Mouse (Mus musculus): ENCODE results near the gene Dnajc1. TPM values are rescaled to one million over a fixed set of nuclear protein-coding genes. Genes with fewer than 3 reads are reported as not detected.

The Dnajc1 gene
- total and polyA plus RNA-seq, 3 experiments, result 9.3 to 86.1 (median 14.3) TPM

GRCm38 (mm10) chr2:18285175-18285574, 107.5 kb downstream of the Dnajc1 start:
- no peak for TF ChIP-seq HCFC1 (IDR thresholded peaks at IDR 0.05; ENCODE audit: low read depth, low read length)
- peak; percentile 44 for TF ChIP-seq SMC3 (IDR thresholded peaks at IDR 0.05; ENCODE audit: low read depth, low read length)
- TF ChIP-seq SIN3A (IDR thresholded peaks at IDR 0.05; ENCODE audit: low read length), result no peak
- peak in 2 of 3 experiments; percentile 20 to 25; a peak in 3 of 6 replicates for TF ChIP-seq CTCF (IDR thresholded peaks at IDR 0.05 in 2 of 3, conservative IDR thresholded peaks at IDR 0.05 in 1 of 3; ENCODE audit: control insufficient read depth in 1 of 3, insufficient read depth in 1 of 3, low read depth in 2 of 3, low read length in 3 of 3, poor library complexity in 1 of 3, severe bottlenecking in 1 of 3)

DNA sequence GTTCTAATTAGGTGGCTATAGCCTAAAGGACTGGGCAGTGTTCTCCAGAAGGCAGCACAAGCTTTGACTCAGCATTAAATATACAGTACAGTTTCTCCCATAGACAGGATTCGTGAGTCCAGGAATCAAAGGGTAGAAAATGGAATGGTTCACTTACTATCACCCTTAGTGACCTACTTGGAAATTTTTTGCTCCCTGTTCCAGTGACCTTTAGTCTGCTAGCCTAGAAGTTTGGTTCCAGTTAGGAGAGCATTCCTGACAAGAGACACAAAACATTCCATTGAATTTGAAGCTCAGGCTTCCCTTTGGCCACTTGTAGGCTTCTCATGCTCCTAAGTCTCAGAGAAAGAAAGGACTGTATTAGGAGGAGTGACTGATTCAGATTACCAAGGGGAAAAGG, 126.9 kb downstream of the Dnajc1 start:
- Histone ChIP-seq H3K79me2 (ENCODE audit: control insufficient read depth, insufficient read depth, low read length, poor library complexity) (no peaks in the 10 kb centered on the region), H3K4me3 (ENCODE audit: control insufficient read depth in 1 of 2, insufficient read depth in 1 of 2, low read depth in 2 of 2, low read length in 2 of 2) (no peak overlapping the region), H3K36me3 (ENCODE audit: control insufficient read depth in 1 of 2, insufficient read depth in 2 of 2, low read length in 2 of 2) (0 out of 4 replicates have a peak, but pooled peaks cover 0 to 2% of the 10 kb centered on the region in 2 experiments), H3K9ac (ENCODE audit: control insufficient read depth, low read depth, low read length, poor library complexity, severe bottlenecking) (no peak overlapping the region), H3K9me3 (replicated peaks; ENCODE audit: insufficient read depth, low read length) (no peaks in the 10 kb centered on the region), H3K27ac (ENCODE audit: control insufficient read depth, low read depth, low read length) (no peak overlapping the region), H3K27me3 (ENCODE audit: control insufficient read depth in 1 of 2, insufficient read depth in 2 of 2, low read length in 2 of 2) (no peaks in the 10 kb centered on the region), H3K4me1 (ENCODE audit: control insufficient read depth in 1 of 2, insufficient read depth in 2 of 2, low read length in 2 of 2) (no peaks in the 10 kb centered on the region)
- TF ChIP-seq MEF2A (IDR thresholded peaks at IDR 0.05; ENCODE audit: extremely low read depth, insufficient replicate concordance, low read depth, low read length, poor library complexity, severe bottlenecking) (no peak), HCFC1 (IDR thresholded peaks at IDR 0.05; ENCODE audit: low read depth, low read length) (no peak), MYC (IDR thresholded peaks at IDR 0.05; ENCODE audit: low read depth, low read length) (no peak), TAL1 (IDR thresholded peaks at IDR 0.05; ENCODE audit: low read length) (no peak), UBTF (IDR thresholded peaks at IDR 0.05; ENCODE audit: borderline replicate concordance, insufficient read depth, low read depth, low read length) (no peak), ZNF384 (IDR thresholded peaks at IDR 0.05; ENCODE audit: low read depth, low read length) (no peak), CHD1 (IDR thresholded peaks at IDR 0.05; ENCODE audit: low read depth, low read length) (no peak), KAT2A (conservative IDR thresholded peaks at IDR 0.05; ENCODE audit: low read depth, low read length) (no peak), ZC3H11A (IDR thresholded peaks at IDR 0.05; ENCODE audit: low read depth, low read length) (no peak), GATA1 (IDR thresholded peaks at IDR 0.05; ENCODE audit: low read depth, low read length) (no peak), USF1 (IDR thresholded peaks at IDR 0.05; ENCODE audit: low read depth, low read length) (no peak), MXI1 (IDR thresholded peaks at IDR 0.05; ENCODE audit: low read depth, low read length) (no peak), TBP (IDR thresholded peaks at IDR 0.05; ENCODE audit: low read depth, low read length) (no peak), MYB (IDR thresholded peaks at IDR 0.05; ENCODE audit: low read depth, low read length) (no peak), SIN3A (IDR thresholded peaks at IDR 0.05; ENCODE audit: low read length) (no peak), MAZ (IDR thresholded peaks at IDR 0.05; ENCODE audit: low read depth, low read length) (no peak), MAX (IDR thresholded peaks at IDR 0.05; ENCODE audit: low read length) (no peak), EP300 (IDR thresholded peaks at IDR 0.05; ENCODE audit: low read depth in 1 of 2, low read length in 2 of 2) (no peak)
- DNase-seq (ENCODE audit: low read depth, low spot score), result no peak

More at GRCm38 (mm10) chr2:18285175-18285574, 107.5 kb downstream of the Dnajc1 start:
- no peaks in the 10 kb centered on the region for H3K9me3 ChIP-seq (replicated peaks; ENCODE audit: insufficient read depth, low read length)
- no peaks in the 10 kb centered on the region for H3K27me3 ChIP-seq (ENCODE audit: control insufficient read depth in 1 of 2, insufficient read depth in 2 of 2, low read length in 2 of 2)
- no peaks in the 10 kb centered on the region; a peak in 1 of 4 replicates for H3K4me1 ChIP-seq (ENCODE audit: control insufficient read depth in 1 of 2, insufficient read depth in 2 of 2, low read length in 2 of 2)
- H3K4me3 ChIP-seq (ENCODE audit: control insufficient read depth in 1 of 2, insufficient read depth in 1 of 2, low read depth in 2 of 2, low read length in 2 of 2), result no peak overlapping the region
- H3K27ac ChIP-seq (ENCODE audit: control insufficient read depth, low read depth, low read length), result no peak overlapping the region
- H3K79me2 ChIP-seq (ENCODE audit: control insufficient read depth, insufficient read depth, low read length, poor library complexity), result no peaks in the 10 kb centered on the region
- peak; percentile 34 for DNase-seq (ENCODE audit: low read depth, low spot score)
- no peaks in the 10 kb centered on the region; a peak in 1 of 4 replicates for H3K36me3 ChIP-seq (ENCODE audit: control insufficient read depth in 1 of 2, insufficient read depth in 2 of 2, low read length in 2 of 2)
- no peak overlapping the region for H3K9ac ChIP-seq (ENCODE audit: control insufficient read depth, low read depth, low read length, poor library complexity, severe bottlenecking)

Data from MEL (cell line).